Mouse (Mus musculus) yolk sac, embryonic 10.5 days (tissue): ENCODE data around the gene Prr18.
"Not testable (repeated sequence)": the region's sequence is repeated elsewhere in the genome, so short reads cannot be mapped to it uniquely, and the experiment has no call there.

Source experiments
- DNase-seq: peaks from one replicate; pipeline ENCODE4 v3.0.0-alpha.2; 2017; ENCODE audit warnings: low spot score

Prr18 gene

DNA sequence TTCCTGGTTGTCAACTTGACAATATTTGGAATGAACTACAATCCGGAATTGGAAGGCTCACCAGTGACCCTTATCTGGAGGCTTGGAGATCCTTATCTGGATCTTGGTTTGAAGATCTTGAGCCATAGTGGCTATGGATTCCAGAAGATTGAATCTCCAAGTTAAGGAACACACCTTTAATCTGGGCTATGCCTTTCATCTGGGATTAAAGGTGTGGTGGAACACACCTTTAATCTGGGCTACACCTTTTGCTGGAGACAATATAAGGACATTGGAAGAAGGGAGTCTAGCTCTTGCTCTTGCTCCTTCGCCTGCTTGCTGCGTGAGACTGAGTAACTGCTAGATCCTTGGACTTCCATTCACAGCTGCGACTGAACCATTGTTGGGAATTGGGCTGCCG, at the start of gene Prr18:
Prr18 (plus strand) TSS at position 301 of the 400 bp plus-strand sequence.
- not testable (repeated sequence) for DNase-seq

DNA sequence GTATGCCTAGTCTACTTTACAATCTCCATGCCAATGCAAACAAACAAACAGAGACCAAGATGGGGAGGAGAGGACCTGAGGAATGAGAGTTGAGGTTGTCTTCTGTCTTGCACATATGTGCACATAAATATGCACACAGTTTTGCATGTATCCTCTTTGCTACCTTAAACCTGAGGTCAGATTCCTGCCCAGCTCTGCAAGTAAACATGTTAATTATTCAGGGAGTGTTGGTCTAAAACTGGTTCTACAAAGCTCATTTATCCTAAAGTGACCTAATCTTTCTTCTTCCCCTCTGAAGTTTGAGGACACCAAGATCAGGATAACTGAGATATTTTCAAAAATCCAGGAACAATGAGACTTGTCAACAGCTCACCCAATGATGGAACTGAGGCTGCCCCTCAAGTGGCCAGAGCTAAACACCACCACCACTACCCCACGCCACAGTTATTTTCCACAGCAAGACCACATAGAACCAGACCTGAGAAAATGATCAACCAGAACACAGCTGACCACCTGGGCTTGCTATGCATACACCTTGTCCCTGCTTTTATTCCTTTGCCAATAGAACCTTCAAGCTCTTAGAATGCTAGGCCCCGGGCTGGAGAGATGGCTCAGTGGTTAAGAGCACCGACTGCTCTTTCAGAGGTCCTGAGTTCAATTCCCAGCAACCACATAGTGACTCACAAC, 47.1 kb upstream of the Prr18 start:
- no peak for DNase-seq

DNA sequence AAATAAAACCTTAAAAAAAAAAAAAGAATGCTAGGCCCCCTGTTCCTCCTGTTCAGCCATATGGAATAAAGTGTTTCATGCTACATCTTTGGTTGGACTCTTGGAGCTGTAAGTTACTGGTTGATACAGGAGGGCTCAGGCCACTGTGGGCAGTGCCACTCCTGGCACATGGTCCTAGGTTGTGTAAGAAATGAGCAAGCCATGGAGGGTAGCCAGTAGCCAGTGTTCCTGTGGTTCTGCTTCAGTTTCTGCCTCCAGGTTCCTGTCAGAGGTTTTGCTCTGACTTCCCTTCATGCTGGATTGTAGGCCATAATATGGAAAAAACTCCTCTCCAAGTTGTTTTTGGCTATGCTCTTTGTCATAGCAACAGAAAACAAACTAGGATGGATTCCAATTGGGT, 46.5 kb upstream of the Prr18 start:
- DNase-seq = no peak

DNA sequence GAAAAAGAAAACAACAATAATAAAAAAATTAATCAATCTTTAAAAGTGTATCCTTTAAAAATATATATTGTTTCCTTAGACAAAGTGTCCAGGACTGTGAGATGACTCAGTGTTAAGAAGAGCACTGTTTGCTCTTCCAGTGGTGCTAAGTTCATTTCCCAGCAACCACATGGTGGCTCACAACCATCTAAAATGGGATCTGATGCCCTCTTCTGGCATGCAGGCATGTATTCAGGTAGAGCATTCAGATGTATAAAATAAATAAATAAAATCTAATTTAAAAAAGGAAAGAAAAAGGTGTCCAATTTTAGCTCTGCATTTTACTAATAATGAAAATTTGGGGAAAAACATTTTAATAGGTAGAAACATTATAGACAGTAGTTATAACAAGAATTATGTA, 41.4 kb upstream of the Prr18 start:
- DNase-seq = no peak

DNA sequence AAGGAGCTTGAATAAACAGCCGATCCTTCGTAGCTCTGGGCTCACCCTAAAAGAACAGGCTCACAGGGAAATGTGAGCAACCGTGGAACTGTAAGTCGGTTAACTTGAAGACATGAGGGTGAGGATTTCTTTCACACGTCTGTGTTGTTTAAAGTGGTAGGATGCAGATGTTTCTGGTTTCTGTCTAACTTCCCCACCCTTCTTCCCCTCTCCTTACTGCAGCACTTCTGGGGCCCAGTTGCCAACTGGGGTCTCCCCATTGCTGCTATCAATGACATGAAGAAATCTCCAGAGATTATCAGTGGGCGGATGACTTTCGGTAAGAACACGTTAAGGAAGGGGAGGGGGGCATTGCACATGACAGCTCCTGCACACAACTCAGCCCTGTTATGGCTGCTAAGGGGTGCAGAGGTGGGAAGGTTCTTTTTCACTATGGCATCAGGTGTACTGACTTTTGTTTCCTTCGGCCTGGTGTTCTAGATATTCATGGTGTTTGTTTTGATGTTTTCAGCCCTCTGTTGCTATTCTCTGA, 40.9 kb upstream of the Prr18 start:
- no peak for DNase-seq

DNA sequence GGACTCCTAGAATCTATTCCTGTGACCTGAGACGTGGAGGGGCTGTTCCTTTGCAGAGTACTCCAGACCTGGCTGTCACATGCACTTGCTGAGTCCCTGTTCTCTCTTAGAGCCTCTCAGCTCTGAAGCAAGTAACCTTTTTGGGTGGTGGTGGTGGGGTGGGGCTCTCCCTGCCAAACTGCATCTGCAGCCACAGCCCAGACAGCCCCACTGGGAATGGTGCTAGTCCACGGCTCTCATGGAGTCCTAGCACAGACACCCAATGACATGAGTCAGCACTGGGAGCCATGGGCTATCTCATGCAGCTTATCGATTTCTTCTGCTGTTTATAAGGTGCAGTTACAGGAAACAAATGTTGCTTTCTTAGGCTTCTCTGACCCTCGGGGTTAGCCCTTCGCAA, 39.5 kb upstream of the Prr18 start:
- no peak for DNase-seq

- no peak for DNase-seq
Measured at GRCm38 (mm10) chr17:8298281-8298680, 39.0 kb upstream of the Prr18 start.

DNA sequence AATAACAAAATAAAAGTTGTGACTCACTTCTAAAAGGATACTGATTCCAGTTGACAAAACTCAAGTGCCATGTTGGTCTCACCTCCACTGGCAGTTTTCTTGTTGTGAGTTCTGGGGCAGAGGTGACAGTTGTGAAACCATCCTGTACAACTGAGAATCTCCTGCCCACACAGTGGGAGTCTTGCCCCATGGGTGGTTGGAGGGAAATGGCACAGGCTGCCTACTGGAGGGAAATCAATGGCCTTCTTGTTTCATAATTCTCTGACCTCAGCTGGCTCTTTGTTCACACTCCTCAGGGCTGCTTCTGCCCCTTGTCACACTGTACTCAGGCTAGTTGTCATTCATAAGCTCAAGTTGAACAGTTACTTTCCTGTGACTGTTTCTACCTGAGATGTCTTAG, 37.7 kb upstream of the Prr18 start:
- no peak for DNase-seq

GRCm38 (mm10) chr17:8301515-8301914, 35.7 kb upstream of the Prr18 start:
- no peak for DNase-seq

DNA sequence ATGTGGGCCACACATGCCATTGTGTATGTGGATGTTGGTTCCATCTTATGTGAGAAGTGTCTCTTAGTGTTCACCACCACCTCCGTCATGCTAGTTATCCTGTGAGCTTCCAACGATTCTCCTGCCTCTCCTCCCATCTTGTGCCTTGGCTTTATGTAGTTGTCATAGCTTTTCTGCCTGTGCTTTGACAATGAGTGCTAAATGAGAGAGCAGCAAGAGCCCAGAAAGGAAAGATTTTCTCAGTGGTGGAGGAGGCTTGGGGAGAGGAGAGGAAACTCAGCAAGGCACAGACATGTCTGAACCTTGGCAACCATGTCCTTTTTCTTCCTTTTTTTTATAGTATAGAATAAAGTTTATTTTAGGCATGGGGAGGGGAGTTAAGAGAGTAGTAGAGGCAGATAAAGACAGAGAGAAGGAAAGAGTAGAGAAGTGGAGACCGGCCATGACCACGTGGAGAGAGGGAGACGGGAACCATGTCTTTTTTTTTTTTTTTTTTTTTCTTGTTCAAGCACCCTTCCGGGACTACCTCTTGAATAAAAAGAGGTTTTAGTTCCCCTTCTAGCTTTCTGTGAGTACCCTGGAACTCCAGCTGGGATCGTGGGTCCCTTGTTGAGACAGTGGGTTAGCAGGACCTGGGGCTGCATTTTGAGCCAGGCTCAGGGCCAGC, 34.4 kb upstream of the Prr18 start:
- DNase-seq = no peak

- no peak for DNase-seq
Measured at GRCm38 (mm10) chr17:8303671-8304070, 33.6 kb upstream of the Prr18 start.

GRCm38 (mm10) chr17:8305801-8306200, 31.5 kb upstream of the Prr18 start:
- DNase-seq = no peak

DNA sequence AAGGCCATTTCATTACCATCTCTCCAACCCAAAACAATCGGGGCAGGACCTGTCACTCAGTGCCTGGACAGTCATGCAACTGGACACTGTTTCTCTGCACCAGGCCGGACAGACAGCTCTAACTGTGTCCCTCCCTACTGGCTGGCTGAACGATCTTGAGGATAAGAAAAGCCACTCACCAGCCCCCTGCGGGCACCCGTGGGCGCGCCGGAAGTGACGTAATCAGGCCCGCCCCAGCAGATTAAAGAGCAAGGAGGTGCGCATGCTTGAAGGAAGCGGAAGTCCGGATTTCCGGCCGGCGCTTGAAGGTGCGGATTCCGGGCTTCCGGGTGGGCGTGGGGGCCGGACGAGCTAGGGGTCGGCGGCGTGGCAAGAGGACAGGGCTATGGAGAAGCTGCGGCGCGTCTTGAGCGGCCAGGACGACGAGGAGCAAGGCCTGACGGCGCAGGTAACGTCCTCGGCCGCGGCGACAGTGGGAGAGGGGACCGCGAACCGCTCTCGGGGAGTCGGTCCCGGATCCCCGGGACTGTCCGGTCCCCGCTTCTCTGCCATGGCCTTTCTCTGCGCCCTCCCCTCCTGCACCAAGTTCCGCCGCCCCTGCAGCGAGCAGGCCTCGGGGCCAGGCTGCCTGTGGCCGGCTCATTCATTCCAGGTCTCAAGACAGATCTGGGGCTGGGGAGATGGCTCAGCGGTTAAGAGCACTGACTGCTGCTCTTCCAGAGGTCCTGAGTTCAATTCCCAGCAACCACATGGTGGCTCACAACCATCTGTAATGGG, 26.2 kb upstream of the Prr18 start, which contains the start of gene Sft2d1:
Sft2d1 (plus strand) TSS at position 265 of the 777 bp plus-strand sequence.
- DNase-seq = peak; percentile 96

DNA sequence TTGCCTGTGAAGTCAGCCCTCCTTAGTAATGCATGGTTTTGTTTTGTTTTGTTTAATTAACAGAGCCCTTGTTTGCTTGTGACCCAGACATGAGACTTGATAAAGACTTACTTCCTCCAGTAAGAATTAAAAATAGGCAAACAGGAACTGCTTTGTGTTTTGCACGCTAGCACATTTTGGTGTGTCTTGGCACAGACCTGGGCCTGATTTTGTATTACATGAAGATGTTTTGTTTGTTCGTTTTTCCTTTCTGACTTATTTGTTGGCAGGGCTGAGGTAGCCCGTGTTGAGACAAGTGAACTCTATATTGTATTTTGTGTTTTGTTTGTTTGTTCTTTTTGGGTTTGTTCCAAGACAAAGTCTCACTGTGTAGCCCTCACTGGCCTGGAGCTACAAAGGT, 25.5 kb upstream of the Prr18 start:
- DNase-seq = no peak

DNA sequence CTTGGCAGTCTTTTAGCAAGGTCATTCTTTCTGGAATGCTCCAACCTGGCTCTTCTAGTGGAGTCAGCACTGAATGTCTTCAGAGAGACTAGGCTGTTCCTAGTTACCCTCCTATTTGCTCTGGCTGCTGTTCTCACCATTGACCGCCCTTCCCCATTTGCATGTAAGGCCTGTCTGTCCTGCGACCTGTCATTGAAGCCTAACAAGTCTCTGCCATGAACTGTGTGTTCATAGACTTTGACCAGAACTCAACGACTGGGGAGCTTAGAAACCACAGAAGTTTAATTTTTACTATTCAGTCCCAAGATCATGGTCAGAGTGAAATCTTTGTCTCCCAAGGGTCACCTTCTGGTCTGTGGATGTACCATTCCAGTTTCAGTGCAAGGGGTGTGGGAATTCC, 23.3 kb upstream of the Prr18 start:
- no peak for DNase-seq

GRCm38 (mm10) chr17:8316251-8316650, 21.0 kb upstream of the Prr18 start:
- DNase-seq = no peak

- DNase-seq = not testable (repeated sequence)
Measured at GRCm38 (mm10) chr17:8326877-8327276, 10.4 kb upstream of the Prr18 start.

DNA sequence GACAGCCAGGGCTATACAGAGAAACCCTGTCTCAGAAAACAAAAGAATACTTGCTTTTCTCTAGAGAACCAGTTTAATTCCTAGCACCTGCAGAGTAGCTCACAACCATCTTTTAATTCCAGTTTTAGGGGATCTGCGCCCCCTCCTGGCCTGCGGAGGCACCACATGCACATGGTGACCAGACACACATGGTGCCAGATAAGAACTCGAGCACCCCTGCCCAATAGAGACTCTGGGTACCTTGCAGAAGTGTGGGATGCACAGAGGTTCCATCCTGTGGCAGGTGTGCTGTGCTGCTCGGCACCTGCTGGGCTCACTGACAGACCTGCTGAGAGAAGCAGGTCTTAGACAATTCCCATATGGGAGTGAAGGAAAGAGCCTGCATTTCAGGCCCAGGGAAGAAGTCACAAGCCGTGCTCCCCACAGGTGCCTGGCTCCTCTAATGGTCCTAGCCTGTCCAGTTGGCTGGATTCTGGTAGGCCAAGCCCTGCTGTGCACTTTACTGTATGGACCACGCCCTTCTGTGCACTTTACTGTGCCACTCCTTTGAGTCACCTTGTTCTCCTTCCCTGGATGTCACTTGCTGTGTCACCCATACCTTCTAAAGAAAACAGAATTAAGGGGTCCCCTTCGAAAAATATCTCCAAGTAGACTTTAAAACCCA, 8.6 kb upstream of the Prr18 start:
- DNase-seq = no peak

GRCm38 (mm10) chr17:8330602-8331001, 6.7 kb upstream of the Prr18 start:
- DNase-seq = no peak

DNA sequence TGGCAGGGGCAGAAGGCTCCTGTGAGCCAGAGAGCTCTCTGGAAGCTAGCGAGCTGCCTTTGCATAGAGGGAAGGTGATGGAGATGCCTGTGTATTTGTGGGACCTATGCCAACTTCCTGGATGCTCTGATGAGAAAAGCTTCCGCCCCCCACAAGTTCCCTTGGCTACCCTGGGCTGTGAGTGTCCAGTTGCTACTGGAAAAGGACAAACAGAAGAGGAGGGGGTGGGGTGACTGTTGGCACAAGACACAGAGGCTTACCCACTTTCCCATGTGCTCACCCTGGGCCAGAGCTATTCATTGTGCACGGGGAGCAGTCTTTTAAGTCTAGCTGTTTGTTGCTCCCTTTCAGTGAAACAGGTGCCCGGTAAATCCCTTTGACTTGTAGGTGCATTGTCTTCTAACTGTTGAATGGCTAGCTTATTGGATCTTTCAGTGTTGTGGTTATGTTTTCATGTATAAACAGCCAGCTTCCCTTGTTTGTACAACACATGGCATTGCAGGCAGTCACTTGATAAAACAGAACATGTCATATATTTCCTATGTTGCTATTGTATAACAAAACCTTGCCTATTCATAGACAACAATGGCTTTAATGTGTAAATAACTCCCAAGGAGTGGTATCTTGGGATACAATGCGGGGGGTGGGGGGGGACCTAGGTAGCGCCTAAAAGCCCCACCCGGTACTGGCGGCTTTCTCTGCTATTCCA, 2.6 kb downstream of the Prr18 start:
- DNase-seq = no peak
